Mouse (Mus musculus) thymus, postnatal 0 days (tissue): ENCODE results near the gene Irx1. TPM values are rescaled to one million over a fixed set of nuclear protein-coding genes. Genes with fewer than 3 reads are reported as not detected.

Experiments
- DNase-seq: peaks from one replicate; pipeline ENCODE4 v3.0.0-alpha.2; 2015; ENCODE audit warnings: low spot score
- polyA plus RNA-seq: library from polyadenylated mRNA; unstranded; fragments of >200 nt; fragmentation: Nextera tagmentation; extraction: Ambion mirVana; gene quantifications from 2 replicates; pipeline ENCODE4 v1.2.1, GENCODE M21; 2015

Gene Irx1
- polyA plus RNA-seq, 1 experiment from 2014 or later: 0.05 TPM

- no peak for DNase-seq
Measured at GRCm38 (mm10) chr13:71910361-71910760, 53.2 kb downstream of the Irx1 start.
